Mouse (Mus musculus) granulocyte monocyte progenitor cell, adult 5-6 weeks (primary cell): ENCODE measurements at regions not wholly inside any gene's neighbourhood (a gene's known extent, or its start where the extent isn't known, plus 50 kb on each side); places are given as distances from the start of the nearest gene placed in this dataset.
"Not testable (repeated sequence)": the region's sequence is repeated elsewhere in the genome, so short reads cannot be mapped to it uniquely, and the experiment has no call there.

Experiments
- ATAC-seq: replicated peaks from 2 replicates; pipeline ENCODE4 v1.8.0; 2016; ENCODE audit warnings: mild to moderate bottlenecking, moderate TSS enrichment, inconsistent platforms; ENCODE audit not compliant: poor library complexity, severe bottlenecking

GRCm38 (mm10) chr16:49407956-49408795 lies 290.9 kb upstream of the Ift57 start:
- ATAC-seq, result no peak

DNA sequence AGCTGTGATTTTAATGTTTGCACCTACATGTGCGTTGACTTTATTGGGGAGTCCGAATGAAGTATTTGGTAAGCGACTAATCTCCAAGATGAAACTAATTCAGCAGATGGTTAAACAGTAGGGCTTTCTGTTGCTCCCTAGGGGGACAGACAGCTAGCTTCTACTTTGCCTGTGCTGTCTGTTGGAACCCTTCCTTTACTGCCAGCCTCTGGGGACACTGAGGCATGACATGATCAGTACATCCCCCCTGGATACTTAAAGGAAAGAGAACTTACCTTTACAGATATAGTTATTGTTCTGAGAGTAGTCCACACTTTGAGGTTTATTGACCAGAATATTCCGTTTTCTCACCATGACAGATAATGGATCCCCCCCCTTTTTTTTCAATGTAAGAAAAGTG lies 289.8 kb upstream of the Ift57 start:
- no peak for ATAC-seq

DNA sequence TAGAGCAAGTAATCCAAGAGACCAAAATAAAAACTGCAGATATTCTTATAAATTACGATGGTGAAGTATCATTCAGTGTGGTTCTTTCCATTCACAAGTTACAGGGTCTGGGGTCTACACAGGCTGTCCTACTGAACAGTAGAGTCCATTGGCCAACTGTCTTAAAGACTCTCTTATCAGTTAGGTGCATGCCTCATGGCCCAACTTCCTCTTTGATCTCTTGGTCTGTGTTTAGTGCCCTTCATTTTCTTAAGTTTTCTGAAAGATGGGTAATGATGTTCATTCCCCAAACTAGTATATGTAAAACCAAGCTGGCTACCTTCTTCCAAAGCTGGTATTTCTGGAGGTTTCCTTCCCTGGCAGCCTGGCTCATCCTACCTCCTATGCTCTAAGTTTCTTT lies 268.7 kb upstream of the Ift57 start:
- ATAC-seq, result no peak

DNA sequence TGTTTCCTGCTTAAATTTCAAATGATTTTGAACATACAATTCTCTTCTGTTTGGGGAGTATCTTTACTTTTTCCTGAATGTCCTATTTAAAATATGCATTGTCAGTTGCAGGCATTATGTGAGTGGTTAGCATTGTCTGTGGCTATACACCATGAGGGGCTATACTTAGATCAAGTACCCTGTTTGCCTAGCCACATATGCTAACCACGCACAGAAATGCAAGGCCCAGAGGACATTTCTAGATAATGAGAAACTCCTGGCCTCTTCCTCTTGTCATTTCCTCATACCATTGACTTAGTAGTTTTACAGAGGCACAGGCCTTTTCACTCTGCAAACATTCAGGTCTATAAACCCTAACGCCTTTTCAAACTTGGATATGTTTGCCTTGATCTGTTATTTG lies 267.1 kb upstream of the Ift57 start:
- no peak for ATAC-seq

- no peak; the same call in 1 of the 2 replicates for ATAC-seq
These were observed 257.8 kb upstream of the Ift57 start for GRCm38 (mm10) chr16:49441225-49441624.

- ATAC-seq, result not testable (repeated sequence)
These were observed 251.7 kb upstream of the Ift57 start for GRCm38 (mm10) chr16:49447356-49447755.

DNA sequence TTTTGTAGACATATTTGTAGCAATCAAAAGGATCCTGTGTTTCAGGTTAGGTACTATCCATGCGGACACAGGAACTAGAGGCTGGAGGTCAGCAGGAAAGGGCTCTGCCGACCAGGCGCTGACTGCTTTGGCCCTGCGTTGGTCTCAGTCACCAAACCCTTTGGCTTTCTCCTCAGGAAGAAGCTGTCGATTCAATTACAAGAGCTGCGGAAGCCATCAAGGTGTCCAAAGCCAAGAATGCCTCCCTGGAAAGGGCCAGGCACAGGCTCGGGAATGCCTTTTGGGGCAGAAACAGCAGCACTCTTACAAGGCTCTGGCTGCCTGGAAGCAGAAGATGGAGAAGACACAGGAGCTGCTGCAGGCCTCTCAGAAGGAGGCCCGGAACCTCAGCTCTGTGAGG lies 205.2 kb upstream of the Ift57 start:
- no peak for ATAC-seq

- ATAC-seq, result no peak
These were observed 201.5 kb upstream of the Ift57 start for GRCm38 (mm10) chr16:49497521-49498010.

GRCm38 (mm10) chr16:49500818-49501217 lies 198.2 kb upstream of the Ift57 start:
- ATAC-seq, result peak; percentile 67

DNA sequence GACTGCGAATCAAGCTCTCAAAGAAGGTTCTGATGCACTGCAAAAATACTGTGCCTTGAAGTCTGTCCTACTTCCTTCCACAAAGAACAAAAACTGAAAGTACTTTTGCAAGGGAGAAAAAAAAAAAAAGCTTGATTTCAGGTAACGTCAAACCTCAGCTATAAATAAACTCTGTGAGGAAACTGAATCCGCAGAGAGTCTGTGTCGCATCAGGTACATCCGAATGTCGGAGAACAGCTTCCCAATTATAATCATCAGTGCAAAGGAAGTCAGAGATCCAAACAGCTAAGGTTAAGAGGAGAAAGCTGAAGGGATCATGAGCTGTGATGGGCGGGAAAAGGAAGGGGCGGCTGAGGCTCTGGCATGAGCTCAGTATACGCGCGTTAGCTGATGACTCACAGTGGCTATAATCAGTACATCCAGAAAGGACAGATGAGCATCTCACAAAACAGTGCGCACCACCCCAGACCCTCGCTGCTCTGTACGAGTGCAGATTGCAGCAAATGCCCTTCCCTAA lies 195.1 kb upstream of the Ift57 start:
- peak; percentile 84 for ATAC-seq

DNA sequence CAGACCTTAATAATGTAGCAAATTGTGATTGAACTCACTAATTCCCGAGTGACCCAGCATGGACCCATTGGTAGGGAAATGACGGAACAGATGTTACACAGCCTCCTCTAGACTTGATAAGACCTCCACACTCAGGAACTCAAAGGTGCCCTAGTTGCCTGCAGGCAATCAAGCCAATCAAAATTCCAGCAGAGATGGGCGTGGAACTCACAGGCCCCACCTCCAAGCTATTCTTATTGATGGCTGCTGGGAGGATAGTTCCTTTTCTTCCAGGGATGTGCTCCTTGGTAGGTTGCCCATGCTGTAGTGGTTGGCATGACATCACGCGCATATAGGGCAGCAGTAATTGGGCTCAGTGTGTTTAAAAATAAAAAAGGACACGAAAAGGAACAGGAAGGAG lies 194.4 kb upstream of the Ift57 start:
- ATAC-seq, result peak; percentile 55

DNA sequence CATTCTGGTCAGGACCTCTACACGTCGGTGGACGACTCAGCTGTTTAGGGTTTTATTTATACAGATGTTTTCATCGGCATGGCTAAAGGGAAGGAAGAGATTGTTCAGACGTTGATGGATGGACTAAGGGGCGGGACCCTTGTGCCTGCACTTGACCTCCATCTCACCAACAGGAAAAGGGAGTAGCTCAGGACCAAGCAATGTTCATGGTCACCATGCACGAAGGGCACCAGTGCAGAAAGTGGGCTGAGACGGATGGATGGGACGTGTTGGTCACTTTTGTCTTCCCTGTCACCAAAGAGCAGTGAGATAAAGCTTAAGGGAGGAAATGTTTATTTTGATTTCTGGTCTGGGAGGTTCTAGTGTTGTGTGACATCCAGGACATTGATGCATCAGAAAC lies 193.8 kb upstream of the Ift57 start:
- ATAC-seq, result no peak

GRCm38 (mm10) chr16:49518844-49519243 lies 180.2 kb upstream of the Ift57 start:
- ATAC-seq, result no peak

GRCm38 (mm10) chr16:49520411-49520810 lies 178.6 kb upstream of the Ift57 start:
- ATAC-seq, result peak; percentile 30; the same call in 1 of the 2 replicates

DNA sequence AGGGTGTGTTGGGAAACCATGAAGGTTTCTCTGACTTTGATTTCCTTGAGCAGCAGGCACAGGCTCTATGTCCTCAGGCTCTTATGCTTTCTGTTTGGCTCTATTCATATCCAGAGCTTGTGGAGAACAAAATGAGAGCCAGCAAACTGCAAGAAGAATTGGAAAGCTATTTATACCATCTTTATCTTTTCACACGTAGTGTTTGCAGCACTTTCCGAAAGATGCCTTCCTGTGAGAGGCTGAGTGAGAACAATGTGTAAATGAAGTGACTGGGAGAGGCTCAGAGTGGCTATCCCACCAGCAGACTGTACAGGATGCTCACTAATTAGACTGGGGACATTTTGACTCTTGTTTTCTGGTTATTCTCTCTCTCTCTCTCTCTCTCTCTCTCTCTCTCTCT lies 177.3 kb upstream of the Ift57 start:
- ATAC-seq, result no peak

GRCm38 (mm10) chr16:49522576-49522975 lies 176.5 kb upstream of the Ift57 start:
- ATAC-seq, result no peak

- not testable (repeated sequence) for ATAC-seq
These were observed 170.4 kb upstream of the Ift57 start for GRCm38 (mm10) chr16:49528618-49529017.

GRCm38 (mm10) chr16:49529060-49529459 lies 170.0 kb upstream of the Ift57 start:
- peak; percentile 67; the same call in 1 of the 2 replicates for ATAC-seq

- no peak for ATAC-seq
These were observed 169.0 kb upstream of the Ift57 start for GRCm38 (mm10) chr16:49530051-49530450.

DNA sequence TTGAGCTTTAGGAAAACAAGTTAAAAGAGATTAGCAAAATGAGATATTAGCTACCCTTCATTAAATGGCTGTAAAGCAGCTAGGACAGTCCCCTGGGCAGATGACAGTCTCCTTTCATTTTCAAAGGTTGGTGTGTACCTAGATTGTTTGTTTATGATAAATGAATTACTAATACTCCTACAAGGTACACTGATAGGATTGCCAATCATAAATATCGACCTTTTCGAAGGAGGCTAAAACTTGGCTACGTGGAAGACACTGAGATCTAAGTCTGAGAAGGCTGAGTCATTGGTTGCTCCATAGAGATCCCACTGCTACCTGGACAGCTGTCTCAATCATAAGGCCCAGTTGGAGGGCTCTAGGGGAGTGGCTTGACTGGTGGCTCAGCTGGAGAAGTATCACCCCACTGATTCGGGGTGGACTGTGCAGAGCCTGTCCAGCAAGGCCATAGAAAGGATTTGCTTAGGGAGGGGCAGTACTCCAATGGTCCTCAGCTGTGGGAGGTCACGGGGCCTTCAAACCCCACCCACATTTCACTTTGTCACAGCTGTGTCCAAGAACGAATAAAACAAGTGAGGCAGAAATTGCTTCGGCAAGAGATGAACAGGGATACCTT lies 166.9 kb upstream of the Ift57 start:
- no peak for ATAC-seq

GRCm38 (mm10) chr16:49533498-49533998 lies 165.5 kb upstream of the Ift57 start:
- ATAC-seq, result no peak
